Comparison of ENCODE assay signal across 8 mouse cellular contexts in genomic region chr9:71897399-71897798, GRCm38 (mm10).
DNase-seq lines count a peak whose midpoint lies in the region; ATAC-seq lines count a peak whose summit lies in the region.

No protein-coding gene starts in this region.

- no peak for ATAC-seq in kidney, embryonic 16.5 days (ENCODE audit: low FRiP score, low TSS enrichment)
- no peak for ATAC-seq in limb, embryonic 15.5 days (ENCODE audit: insufficient number of reproducible peaks, low FRiP score, low TSS enrichment, low read depth)

- H3K36me3 ChIP-seq in kidney, embryonic 16.5 days (ENCODE audit: insufficient read depth, low read length) = 0 out of 2 replicates have a peak, but pooled peaks cover under 1% of the 10 kb centered on the region
- H3K36me3 ChIP-seq in limb, embryonic 15.5 days = no peaks in the 10 kb centered on the region

- H3K4me1 ChIP-seq in kidney, embryonic 16.5 days (ENCODE audit: insufficient read depth, low read length) = peaks cover 24% of the 10 kb centered on the region
- H3K4me1 ChIP-seq in limb, embryonic 15.5 days = peaks cover 13% of the 10 kb centered on the region

- no peaks in the 10 kb centered on the region for H3K27me3 ChIP-seq in kidney, embryonic 16.5 days (ENCODE audit: insufficient read depth, low read length)
- H3K27me3 ChIP-seq in limb, embryonic 15.5 days = no peaks in the 10 kb centered on the region

- no peak overlapping the region for H3K4me3 ChIP-seq in kidney, embryonic 16.5 days (ENCODE audit: low read length)
- H3K4me3 ChIP-seq in limb, embryonic 15.5 days = no peak overlapping the region

- H3K4me2 ChIP-seq in kidney, embryonic 16.5 days (replicated peaks; ENCODE audit: low read depth, low read length) = no peak overlapping the region
- no peak overlapping the region for H3K4me2 ChIP-seq in limb, embryonic 15.5 days

- intact Hi-C loops in heart, postnatal 10 days (cut with DNase I) = no loop called here

- WGBS in kidney, embryonic 16.5 days = 30% methylated on average over 1 of the region's 1 CpGs
- 31% methylated on average over 1 of the region's 1 CpGs for WGBS in limb, embryonic 15.5 days

- no peak overlapping the region for H3K9ac ChIP-seq in kidney, embryonic 16.5 days (replicated peaks; ENCODE audit: low read length)
- H3K9ac ChIP-seq in limb, embryonic 15.5 days = no peak overlapping the region

- peak overlapping the region; percentile 78 for H3K27ac ChIP-seq in kidney, embryonic 16.5 days (ENCODE audit: low read length)
- peak overlapping the region; percentile 44 for H3K27ac ChIP-seq in limb, embryonic 15.5 days

- DNase-seq in kidney, postnatal 25 days = no peak
- DNase-seq in embryo, embryonic 9.5 days (ENCODE audit: extremely low spot score) = peak; percentile 63
- peak; percentile 30 to 38 for DNase-seq in heart, postnatal 10 days
- no peak for DNase-seq in c-Kit-positive CD71-positive TER-119-positive erythroid progenitor cells, embryonic 14.5 days (ENCODE audit: low spot score)
- DNase-seq in ovary, postnatal 14 days (ENCODE audit: low spot score) = no peak
- DNase-seq in frontal cortex, postnatal 25 days (ENCODE audit: low spot score in 2 of 2) = no peak

- H3K9me3 ChIP-seq in kidney, embryonic 16.5 days (ENCODE audit: low read length) = no peaks in the 10 kb centered on the region
- no peaks in the 10 kb centered on the region for H3K9me3 ChIP-seq in limb, embryonic 15.5 days

Comparison
In these comparisons a context has a peak if more than half of its experiments do, and no peak if none do; other contexts are left out.
1. DNase-seq: peak in embryo, embryonic 9.5 days (single experiment) and heart, postnatal 10 days (2 of 2); none in kidney, postnatal 25 days (0 of 2), c-Kit-positive CD71-positive TER-119-positive erythroid progenitor cells, embryonic 14.5 days (single experiment), ovary, postnatal 14 days (single experiment) and frontal cortex, postnatal 25 days (0 of 2).